Mouse (Mus musculus) spleen, postnatal 36 days (tissue): ENCODE measurements around the gene Gm39566.

Source experiments
- DNase-seq, 2 experiments: peaks; one replicate each; pipeline ENCODE4 v3.0.0; 2022; ENCODE audit warnings: low spot score in 2 of 2, mixed read lengths in 1 of 2

The Gm39566 gene

GRCm38 (mm10) chr11:69761868-69762267, 53.2 kb downstream of the Gm39566 start, which contains the start of gene Slc35g3:
Gene Slc35g3 (minus strand): TSS chr11:69761968.
- no peak for DNase-seq
